Mouse (Mus musculus) neutrophil, adult 5-6 weeks (primary cell): ENCODE measurements around the gene Tep1. TPM values are rescaled to one million over a fixed set of nuclear protein-coding genes. Genes with fewer than 3 reads are reported as not detected.
A peak's percentile ranks its signal among the peaks of the same experiment; 100 is the strongest.
"Not testable (repeated sequence)": the region's sequence is repeated elsewhere in the genome, so short reads cannot be mapped to it uniquely, and the experiment has no call there.

Experiments
- ATAC-seq: fragments of 151-379, 151-347 bp; 2 replicates; pipeline ENCODE4 v1.8.0; 2017; ENCODE audit warnings: mild to moderate bottlenecking, moderate TSS enrichment; ENCODE audit not compliant: insufficient number of reproducible peaks, poor library complexity, low FRiP score, severe bottlenecking; ENCODE audit errors: extremely low read depth
- total RNA-seq: library from RNA; stranded (forward); fragments of 200-1000 nt; gene quantifications from 2 replicates; pipeline ENCODE4 v1.2.3, GENCODE M21; 2017

Gene Tep1
- 36.1 and 41.5 TPM in 2 replicates for total RNA-seq

DNA sequence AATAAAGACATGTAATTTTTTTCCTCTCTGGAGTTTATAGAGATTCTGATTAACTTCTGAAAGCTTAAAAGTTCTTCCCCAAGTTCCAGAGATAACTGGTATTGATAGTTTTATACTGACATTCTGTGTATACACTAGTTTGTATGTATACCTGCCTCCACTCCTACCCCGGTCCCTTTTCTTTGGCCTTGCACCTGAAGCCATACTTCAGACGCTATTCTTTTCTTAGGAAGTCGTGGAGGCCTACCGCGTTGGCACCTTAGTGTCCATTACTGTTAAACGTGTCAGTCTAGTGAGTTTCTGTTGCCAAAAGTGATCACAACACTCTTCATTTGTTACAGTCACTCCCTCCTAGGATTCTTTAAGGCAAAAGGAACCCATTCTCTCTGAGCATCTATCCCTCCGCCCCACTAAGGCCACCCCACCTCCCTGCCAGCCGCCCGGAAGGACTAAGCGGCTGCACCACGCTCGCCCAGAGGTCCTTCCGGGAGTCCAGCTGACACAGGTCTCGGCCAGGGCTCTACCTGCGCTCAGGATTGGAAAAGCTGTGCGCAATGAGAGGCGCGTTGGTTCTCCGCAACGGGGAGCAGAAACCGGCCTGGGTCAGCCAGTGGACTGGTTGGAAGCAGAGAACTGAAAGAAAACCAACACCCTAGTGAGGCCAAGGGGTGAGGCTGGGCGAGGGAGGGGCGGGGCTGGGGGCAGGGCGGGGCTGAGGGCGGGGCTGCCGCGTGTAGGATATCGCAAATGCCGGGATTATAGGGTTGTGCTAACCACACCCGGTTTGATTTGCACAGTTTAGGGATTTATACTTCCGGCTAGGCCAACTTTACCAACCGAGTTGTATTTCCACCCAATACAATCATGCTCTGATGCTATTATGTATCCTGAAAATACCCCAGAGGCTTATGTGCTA is at the start of gene Tep1:
Gene Tep1 (minus strand): TSS at position 672 of the 916 bp plus-strand sequence.
- peak; percentile 82 for ATAC-seq

DNA sequence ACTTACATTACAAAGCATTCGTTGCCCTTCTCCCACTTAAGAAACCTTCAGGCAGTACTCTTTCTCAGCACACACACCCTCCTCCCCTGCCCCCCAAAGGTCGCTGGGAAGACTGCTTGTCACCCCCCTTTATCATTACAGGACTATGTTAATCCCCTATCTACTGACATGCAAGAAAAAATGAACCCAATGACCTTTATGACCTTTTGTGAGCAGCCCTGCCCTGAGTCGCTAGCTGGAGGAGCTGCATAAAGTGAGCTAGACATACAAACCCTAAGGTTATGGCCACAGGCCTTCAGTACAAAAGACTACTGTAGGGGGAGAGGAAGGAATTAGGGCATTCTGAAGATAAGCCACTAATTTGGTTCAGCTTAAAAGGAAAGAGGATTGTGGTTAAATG is 41.0 kb upstream of the Tep1 start:
- ATAC-seq: no peak

DNA sequence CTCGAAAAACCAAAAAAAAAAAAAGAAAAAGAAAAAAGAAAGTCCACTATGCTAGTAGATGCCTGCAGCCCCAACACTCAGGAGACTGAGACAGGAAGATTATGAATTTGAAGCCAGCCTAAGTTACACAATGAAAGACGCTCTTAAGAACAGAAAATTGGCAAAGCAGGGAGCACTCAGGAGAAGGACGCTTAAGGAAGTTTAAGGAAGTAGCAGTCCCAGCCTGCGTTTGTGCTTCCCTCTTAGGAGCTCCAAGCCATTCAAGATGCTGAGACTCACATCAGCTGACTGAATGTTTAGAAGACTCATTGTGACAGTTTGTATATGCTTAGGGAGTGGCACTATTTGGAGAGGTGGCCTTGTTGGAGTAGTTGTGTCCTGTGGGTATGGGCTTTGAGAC is 37.8 kb upstream of the Tep1 start:
- ATAC-seq: no peak

DNA sequence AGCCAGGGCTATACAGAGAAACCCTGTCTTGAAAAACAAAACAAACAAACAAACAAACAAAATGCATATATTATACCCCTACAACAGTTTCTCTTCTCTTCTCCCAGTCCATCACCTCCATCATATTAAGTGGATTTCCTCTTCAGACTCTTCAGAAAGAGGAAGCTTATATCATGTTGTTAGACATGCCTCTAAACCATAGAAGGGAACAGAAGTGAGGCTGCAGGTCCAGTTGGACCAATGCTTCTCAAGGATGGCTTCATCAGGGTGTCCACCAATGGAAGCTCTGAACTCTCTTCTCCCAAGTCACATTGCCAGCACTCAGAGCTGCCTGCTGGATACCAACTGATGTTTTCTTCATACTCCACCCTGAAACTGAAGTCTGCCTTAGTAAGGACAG is 35.0 kb upstream of the Tep1 start:
- not testable (repeated sequence) for ATAC-seq

DNA sequence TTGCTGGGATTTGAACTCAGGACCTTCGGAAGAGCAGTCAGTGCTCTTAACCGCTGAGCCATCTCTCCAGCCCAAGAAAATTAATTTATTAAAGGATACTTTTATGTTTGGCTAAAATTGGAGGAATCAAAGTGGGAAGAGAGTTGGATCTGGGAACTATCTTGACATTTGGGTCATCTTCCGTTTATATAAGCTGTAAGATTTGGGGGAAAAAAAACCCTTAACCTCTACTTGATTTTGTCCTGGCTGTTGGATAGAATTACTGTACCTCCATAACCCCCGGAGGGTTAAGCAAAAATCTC is 34.4 kb upstream of the Tep1 start:
- ATAC-seq: no peak

DNA sequence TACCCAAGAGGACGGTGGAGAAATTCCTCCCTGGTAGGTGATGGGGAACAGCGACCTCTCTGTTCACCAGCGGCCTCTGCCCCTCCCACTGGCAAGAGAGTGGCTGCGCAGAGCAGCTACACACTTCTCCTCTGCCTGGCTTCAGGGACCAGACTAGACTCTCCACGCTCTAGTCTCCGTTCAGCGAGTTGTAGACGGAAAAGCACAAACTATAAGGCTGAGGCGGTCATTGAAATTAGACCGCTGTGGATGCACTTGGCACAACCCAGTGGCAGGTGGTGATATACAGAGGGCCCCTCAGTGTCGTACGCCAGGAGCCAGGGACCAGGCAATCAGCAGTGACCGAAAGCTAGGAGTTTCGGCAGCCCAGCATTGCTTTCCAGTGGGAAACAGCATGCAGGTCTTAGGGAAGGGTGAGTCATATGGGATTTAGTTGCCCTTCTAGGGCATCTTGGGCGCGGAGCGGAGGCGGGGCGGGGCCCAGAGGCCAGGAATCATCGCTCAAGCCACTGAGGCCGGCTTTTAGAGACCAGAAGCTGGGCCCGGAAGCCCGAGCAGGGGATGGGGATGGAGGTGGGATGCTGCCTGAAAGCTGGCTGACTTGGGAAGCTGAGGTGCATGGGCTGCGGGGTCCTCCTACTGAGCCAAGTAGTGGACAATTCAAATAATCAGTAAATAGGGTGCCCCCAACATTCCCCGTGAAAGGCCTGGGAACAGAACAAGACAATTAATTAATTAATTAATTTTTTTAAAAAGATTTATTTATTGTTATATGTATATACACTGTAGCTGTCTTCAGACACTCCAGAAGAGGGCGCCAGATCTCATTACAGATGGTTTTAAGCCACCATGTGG is 33.8 kb upstream of the Tep1 start:
- ATAC-seq: 0 out of 2 replicates have a peak, but pooled peaks have one; percentile 51

DNA sequence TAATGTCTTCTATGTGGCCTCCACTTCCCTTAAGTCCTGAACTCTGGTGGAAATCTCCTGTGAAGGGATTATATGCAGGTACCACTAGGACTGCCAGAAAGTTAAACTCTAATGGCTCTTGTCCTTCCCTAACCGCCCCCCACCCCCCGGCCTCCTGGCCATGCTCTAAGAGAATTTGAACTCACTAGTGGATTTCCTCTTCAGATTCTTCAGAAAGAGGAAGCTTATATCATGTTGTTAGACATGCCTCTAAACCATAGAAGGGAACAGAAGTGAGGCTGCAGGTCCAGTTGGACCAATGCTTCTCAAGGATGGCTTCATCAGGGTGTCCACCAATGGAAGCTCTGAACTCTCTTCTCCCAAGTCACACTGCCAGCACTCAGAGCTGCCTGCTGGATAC is 27.6 kb upstream of the Tep1 start:
- ATAC-seq: peak; percentile 33; the same call in 1 of the 2 replicates

DNA sequence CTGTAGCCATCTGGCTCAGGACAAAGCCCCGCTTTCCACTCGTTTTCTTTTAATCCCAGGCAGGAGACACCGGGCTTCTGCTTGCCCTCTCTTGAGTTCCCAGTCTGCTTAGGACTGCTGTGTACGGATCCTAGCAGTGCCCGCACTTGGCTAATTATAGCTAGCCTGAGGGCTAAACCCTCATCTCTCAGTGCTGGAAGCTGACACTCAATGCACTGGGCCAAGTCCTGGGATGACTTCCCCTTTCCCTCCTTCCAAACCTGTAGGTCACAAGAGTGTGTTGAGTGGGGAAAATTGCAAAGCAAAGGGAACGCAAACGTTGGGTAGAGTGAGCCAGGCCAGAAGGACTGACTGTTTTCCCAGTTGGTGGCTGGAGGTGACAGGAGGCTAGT is 27.0 kb upstream of the Tep1 start, which contains the start of gene Klhl33:
Gene Klhl33 (minus strand): TSS at position 134 of the 392 bp plus-strand sequence.
- no peak for ATAC-seq

DNA sequence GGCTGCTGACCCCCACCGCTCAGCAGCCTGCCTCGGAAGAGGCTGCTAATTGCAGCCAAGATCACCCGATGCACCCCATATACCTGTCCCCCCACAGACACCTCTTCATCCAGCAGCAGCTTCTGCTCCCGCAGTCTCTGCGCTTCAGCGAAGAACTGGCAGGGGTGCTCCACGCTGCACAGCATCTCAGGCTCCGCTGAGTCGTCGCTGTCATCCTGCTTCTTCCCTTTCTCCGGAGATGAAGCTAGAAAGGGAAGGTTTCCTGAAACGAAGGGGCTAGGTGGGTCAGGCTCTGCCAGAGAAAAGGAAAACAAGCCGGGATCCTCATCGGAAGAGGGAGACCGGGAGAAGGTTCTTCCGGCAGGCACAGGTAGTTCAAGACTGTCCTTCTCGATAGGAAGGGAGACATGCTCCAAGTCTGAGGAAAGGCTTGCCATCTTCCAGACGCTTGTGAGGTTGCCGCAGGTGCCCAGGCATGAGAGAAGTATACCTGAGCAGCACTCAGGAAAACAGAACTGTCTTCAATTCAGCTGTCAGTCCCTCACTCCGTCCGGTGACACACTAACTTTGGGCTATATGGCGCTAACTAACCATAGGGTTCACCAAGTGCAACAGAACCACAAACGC is 26.5 kb upstream of the Tep1 start:
- no peak for ATAC-seq

DNA sequence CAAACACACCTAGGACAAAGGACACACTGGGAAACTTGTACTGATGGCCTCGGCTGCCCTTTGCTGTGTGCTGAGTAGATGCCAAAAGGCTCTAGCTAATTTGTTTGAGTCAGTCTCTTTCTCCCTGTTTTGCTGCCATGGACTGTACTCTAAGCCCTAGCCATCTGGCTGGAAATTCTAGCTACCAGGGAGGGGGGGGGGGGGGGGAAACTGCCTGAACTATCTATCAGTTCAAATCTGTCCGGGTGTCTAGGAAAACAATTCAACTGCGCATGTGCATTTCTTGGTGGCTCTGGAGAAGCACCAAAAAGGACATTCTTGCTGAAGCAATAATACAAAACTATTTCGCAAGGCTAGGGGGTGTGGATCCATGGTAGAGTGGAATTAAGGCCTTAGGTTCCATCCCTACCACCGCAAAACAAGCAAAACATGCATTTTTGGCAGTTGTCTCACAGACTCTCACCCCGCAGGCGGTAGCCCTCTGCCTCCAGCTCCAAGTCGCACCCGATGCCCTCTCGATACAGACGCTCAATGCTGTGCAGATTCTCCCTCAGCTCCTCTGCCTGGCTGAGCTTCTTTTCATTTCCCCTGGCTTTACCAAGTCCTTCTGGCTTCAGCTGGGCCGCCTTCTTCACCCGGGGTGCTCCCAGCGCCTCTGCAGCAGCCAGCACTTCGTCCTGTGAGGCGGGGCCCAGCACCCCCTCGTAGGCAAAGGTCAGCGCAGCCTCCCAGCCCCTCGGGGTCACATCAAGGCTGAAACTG is 25.8 kb upstream of the Tep1 start:
- ATAC-seq: no peak

DNA sequence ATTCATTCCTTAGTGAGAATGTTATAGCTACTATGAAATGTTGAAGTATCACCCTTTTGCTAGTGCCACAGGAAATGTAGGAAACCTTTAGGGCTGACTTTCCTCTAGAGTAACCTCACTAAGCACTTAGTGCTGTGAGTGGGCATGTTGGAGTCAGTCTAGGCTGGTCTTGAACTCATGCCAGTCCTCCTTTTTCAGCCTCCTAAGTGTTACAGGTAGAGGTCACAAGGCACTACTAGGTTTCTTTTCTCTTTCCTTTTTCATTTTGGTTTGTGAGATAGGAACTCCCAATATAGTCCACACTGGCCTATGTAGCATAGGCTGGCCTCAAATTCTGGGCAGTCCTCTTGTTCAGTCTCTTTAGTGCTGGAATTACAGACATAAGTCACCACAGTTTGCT is 25.0 kb upstream of the Tep1 start:
- ATAC-seq: no peak

DNA sequence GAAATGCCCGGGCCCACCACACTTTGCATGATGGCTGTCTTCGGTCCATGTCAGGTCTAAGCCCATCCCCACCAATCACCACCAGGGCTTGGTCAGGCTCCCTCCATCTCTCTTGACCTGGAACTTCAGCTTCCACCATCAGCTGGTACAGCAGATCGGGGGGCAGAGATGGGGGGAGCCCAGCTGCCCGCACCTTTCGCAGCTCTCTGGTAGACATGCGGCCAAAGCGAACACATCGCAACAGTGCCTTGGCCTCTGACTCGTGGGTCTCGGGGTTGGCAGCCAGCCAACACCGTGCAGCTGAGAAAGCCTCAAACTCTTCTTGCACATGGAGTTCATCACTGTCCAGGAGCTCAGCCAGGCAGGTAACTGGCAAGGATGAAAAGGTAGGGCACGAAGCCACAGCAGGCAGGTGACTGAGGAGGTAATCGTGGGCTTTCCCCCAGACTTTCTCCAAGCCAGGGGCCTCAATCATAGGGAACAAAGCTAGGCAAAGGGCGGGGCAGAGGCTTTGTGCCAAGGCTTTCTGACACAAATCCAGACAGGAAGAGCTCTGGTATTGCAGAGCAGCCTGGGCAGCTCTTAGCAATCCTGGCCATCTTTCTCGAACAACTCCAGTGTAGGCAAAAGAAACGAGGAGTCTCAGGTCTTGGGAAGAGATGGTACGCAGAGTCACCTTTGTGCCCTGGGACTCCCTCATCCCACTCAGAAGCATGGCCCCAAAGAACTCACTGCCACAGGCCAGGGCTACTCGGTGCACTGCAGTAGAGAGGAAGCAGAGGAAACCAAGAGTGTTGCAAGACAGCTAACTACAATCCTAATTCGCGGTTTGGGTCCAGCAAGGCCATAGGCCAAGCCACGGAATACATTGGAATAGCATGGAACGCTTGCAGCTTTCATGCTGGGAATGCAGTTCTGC is 22.4 kb upstream of the Tep1 start:
- no peak for ATAC-seq

DNA sequence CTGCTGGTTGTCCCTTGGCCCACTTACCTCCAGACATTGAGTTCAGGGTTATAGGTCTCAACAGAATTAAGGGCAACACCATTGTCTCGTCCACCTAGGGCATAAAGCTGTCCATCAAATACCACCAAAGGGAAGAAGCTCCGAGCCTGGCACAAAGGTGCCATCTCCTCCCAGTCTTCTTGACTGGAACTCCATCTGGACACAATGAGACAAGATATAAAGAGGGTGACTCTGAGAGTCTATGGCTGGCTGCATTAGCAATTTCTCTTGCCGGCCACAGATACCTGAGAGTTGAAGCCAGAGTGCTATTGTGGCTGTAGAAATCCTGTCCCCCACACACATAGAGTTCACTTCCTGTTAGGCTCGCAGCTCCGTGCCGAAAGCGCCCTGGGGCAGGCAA is 21.7 kb upstream of the Tep1 start:
- ATAC-seq: peak; percentile 13; the same call in 1 of the 2 replicates

DNA sequence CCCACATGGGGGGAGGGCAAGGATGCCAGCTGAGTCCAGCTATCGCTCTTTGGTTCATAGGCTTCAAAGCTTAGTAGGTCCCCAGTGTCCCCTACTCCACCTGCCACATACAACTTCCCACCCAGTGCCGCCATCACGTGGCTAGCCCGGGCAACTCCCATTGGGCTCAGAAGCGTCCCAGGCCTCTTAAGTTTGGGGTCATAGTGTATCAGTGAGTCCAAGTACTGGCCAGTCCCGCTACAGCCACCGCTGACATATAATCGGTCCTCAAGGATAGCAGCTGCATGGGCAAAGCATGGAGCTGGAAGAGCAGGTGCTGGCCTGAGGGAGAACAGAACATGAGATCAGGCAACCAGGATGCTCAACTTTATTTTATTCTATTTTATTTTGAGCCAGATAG is 21.3 kb upstream of the Tep1 start:
- ATAC-seq: no peak

DNA sequence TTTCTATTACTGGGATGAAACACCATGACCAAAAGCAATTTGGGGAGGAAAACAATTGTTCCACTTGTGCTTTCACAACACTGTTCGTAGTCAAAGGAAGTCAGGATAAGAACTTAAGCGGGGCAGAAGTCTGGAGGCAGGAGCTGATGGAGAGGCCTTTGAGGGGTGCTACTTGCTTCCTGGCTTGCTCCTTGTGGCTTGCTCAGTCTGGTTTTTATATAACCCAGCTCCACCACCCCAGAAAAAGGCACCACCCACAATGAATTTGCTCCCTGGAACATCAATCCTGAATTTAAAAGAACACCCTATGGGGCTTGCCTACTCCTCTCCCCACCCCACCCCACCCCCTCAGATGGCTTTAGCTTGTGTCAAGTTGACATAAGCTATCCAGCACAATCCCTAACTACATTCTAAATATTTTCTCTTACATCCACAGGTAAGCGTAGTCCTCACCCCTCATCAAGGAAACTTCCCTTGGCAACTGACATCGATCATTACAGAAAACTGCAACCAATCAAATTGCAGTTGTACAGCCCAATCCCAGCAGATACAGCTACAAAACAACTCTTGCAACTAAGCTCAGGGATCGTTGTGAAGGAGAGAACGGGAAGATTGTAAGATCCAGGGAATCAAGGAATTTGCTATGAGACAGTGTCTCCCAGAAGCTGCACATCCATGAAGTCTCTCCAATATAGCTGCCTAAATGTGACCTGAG is 6.0 kb upstream of the Tep1 start:
- ATAC-seq: no peak

DNA sequence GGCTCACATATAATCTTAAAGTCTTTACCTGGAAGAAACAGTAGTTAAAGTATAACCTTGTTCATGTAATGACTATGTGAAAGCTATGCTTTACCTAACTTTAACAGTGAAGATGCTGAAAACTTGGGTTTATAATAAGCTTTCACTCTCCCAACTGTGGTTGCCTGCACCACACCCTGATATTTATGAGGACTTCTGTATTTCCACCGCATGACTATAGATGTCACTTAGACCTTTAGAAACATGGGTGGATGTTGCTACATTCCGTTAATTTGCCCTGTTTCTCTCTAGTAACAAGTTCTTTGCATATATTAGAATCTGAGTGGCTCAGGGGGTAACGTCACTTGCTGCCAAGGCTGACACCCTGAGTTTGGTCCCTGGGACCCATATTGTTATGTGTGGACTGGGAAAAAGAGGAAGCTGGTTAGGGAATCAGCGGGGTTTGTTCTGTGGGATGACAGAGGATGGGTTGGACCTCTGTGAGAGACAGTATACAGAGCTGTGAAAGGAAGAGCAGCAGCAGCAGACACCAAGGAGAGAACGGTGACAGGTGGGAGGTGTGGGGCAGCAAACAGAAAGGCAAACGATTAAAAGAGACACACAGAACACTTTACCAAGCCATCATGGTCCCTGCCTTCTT is 5.4 kb upstream of the Tep1 start:
- no peak for ATAC-seq

DNA sequence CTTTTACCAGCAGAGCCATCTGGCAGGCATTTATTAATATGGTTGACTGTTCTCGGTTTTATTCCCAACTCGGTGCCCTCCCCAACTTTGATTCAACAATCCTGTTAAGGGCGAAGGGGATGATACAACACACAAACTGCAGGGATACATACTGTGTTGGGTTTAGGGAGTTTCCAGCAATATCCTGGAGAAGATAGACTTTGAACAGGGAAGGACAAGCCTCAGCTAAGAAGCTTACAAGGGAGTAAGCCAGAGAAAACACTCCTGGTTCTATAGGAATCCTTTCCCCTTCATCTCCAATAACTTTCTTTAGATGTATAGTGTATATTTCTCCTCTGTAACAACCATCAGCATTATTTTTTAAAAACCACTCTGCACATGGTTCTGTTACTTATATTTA is 4.8 kb upstream of the Tep1 start:
- ATAC-seq: no peak
